Mouse (Mus musculus) bone marrow macrophage, adult 2 months (primary cell): ENCODE data around the gene Txndc17. TPM values are rescaled to one million over a fixed set of nuclear protein-coding genes. Genes with fewer than 3 reads are reported as not detected.
"Not testable (repeated sequence)": the region's sequence is repeated elsewhere in the genome, so short reads cannot be mapped to it uniquely, and the experiment has no call there.

Experiments used
- H3K27ac ChIP-seq: 2 replicates; pipeline ENCODE4 v1.5.1; 2012; ENCODE audit warnings: low read depth, low read length; ENCODE audit not compliant: insufficient read depth
- H3K4me1 ChIP-seq: 2 replicates; pipeline ENCODE4 v1.6.1; 2012; ENCODE audit warnings: low read length; ENCODE audit not compliant: control insufficient read depth, insufficient read depth
- H3K4me3 ChIP-seq: 2 replicates; pipeline ENCODE4 v1.5.1; 2012; ENCODE audit warnings: mild to moderate bottlenecking, low read length, moderate library complexity; ENCODE audit not compliant: insufficient read depth
- CTCF ChIP-seq: IDR thresholded peaks from 2 replicates; pipeline ENCODE4 v1.5.1; 2012; ENCODE audit warnings: low read depth, mild to moderate bottlenecking, low read length, moderate library complexity
- POLR2A ChIP-seq: IDR thresholded peaks from 2 replicates; pipeline ENCODE4 v1.6.1; 2012; ENCODE audit warnings: mild to moderate bottlenecking, low read depth, low read length, borderline replicate concordance
- polyA plus RNA-seq: library from polyadenylated mRNA; stranded (reverse); fragments of >200 nt; gene quantifications from 2 replicates; pipeline ENCODE4 v1.2.4, GENCODE M21; 2012; ENCODE audit not compliant: missing spikeins, insufficient read depth, insufficient read length

Txndc17 gene
- 165 and 168 TPM in 2 replicates for polyA plus RNA-seq

DNA sequence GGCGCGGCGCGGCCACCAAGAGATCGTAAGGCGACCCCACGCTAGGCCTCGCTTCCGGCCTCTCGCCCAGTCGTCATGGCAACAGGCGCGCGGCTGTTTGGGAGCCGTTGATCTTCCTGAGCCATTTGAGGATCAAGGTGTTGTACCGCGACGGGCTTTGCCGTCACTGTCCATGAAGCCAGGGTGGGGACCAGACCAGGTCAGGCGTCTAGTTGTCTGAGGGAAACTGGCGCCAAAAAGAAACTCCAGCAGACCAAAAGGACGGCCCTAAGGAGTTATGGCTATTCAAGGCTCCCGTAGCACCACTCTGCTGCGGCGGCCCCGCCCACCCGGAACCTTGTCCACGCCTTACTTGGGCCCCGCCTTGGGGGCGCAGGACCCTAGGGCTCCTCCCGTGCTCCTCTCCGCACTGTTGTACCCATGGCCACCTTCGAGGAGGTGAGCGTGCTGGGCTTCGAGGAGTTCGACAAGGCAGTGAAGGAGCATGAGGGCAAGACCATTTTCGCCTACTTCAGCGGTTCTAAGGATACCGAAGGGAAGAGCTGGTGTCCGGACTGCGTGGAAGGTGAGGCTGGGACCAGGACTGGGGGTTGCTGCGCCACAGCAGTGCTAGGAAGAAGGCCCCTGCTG, at the start of gene Txndc17, which contains the start of gene 4933427D14Rik:
Gene Txndc17, plus strand, starts transcription at position 344 of the 630 bp plus-strand sequence.
Gene 4933427D14Rik, minus strand, starts transcription at position 256 of the 630 bp plus-strand sequence.
- TF ChIP-seq POLR2A (no peak), CTCF (no peak)
- Histone ChIP-seq H3K4me1 (peaks cover 10% of the 10 kb centered on the region), H3K4me3 (peak within 1 kb of the TSS; percentile 92), H3K27ac (no peak within 1 kb of the TSS)

- TF ChIP-seq POLR2A (no peak), CTCF (no peak)
- Histone ChIP-seq H3K27ac (no peak overlapping the region), H3K4me1 (no peaks in the 10 kb centered on the region), H3K4me3 (no peak overlapping the region)
These were observed 44.1 kb upstream of the Txndc17 start for GRCm38 (mm10) chr11:72163198-72163597.

DNA sequence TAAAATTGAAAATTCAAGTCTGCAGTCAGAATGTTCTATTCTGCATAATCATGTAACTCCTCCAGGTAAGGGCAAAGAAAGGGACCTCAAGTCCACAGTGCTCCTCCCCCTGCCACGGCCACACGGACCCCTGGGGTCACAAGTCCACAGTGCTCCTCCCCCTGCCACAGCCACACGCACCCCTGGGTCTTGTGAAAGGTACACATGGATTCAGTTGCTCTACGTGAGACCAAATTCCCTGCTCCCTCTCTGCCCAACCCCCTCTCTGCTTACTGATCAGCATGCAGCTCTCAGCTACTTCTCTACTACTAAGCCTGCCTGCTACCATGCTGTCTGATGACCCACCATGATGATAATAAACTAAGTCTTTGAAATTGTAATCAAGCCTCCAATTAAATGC, 37.5 kb upstream of the Txndc17 start:
- no peak for TF ChIP-seq POLR2A
- TF ChIP-seq CTCF = no peak
- H3K4me3 ChIP-seq = no peak overlapping the region
- H3K4me1 ChIP-seq = no peaks in the 10 kb centered on the region
- H3K27ac ChIP-seq = no peak overlapping the region

DNA sequence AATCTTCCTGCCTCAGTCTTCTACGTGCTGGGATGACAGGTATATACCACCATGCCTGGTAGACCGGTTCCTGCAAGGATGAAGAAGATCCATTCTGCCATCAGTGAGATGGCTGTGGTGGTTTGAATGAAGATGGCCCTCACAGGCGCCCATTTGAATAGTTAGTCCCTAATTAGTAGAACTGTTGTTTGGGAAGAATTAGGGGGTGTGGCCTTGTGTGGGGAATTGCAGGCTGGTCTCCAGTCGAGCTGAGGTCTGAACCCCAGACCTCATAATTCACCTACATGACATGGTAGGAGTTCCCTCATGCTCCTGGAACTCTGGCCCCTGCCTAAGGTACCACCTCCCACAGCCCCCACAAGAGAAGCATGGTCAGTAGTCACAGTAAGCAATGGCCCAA, 35.4 kb upstream of the Txndc17 start:
- H3K4me3 ChIP-seq, H3K27ac ChIP-seq, H3K4me1 ChIP-seq: not testable (repeated sequence)

- TF ChIP-seq POLR2A (no peak), CTCF (no peak)
- Histone ChIP-seq H3K4me1 (no peaks in the 10 kb centered on the region), H3K4me3 (no peak overlapping the region), H3K27ac (no peak overlapping the region)
These were observed 33.8 kb upstream of the Txndc17 start for GRCm38 (mm10) chr11:72173506-72173905.

DNA sequence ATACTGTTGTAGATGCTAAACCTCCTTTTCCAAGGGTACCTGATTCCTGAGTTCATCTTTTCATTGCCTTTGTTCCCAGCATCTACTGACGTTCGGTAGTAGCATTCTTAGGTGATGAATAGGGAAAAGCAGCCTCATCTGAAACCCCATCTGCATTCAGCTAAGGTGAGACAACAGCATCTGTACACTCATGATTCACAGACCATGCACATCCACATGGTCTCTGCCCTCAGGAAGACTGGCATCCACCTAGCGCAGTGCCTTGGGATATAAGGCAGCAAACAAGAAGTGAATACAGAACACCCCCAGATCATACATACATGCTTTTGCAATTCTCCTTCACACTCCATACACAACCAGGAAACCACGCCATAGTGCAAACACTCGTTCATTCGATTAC, 32.6 kb upstream of the Txndc17 start:
- no peak overlapping the region for H3K4me3 ChIP-seq
- H3K27ac ChIP-seq = no peak overlapping the region
- no peaks in the 10 kb centered on the region for H3K4me1 ChIP-seq
- no peak for TF ChIP-seq CTCF
- no peak for TF ChIP-seq POLR2A

DNA sequence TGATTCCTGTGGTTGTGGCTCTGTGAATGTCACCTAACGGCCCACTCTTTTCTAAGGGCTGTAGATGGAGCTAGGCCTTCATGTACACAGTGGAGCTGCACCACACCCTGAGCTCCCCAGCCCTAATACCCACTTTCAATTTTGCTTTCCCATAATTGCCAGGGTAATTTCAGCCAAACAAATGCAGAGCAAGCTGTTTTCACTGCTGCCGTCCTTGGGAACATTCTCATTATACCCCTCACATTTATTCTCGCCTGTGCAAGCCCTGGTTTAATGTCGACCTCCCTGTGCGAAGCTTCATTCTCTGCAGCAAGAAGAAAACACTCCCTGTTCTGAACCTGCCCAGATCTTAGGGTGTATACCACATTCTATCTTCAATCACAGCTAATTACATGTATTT, 31.4 kb upstream of the Txndc17 start:
- H3K4me3 ChIP-seq = no peak overlapping the region
- no peak overlapping the region for H3K27ac ChIP-seq
- TF ChIP-seq POLR2A (no peak), CTCF (no peak)

DNA sequence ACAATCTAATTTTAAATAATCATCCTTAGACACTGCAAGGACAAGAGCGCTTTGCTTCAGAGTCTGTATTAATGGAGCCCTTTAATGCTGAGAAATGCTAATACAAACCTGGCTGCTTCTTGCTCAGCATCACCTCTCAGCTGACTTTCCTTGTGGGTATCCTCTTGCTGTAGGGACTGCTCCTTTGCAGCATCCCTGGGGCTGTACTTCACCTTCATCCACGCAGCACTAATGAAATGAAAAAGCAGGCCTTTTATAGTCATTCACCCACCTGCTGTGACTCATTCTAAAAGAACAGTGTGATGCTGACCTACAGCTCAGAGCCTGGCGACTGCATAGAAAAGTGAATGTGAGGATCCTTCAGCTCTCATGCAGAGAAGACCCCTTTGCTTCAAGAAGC, 30.8 kb upstream of the Txndc17 start:
- H3K4me3 ChIP-seq = no peak overlapping the region
- no peak for TF ChIP-seq CTCF
- TF ChIP-seq POLR2A = no peak

More for the DNA sequence above, 31.4 kb upstream of the Txndc17 start:
- H3K4me1 ChIP-seq = no peaks in the 10 kb centered on the region

DNA sequence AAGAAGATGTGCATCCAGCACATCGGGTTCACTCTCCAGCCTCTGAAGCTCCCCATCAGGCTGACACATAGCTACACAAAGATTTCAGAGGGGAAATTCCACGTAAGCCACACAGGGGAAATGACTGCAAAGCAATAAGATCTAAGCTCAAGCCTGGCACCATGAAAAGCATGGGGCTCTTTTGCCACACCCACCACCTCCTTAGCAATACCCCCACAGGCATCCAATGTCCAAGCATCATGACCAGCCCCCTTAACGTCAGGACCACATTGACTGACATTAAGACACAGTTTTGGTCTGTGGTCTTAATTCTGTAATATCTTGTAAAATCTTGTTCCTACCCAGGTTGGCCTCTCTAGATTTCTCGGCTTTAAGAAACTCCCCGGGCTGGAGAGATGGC, 26.8 kb upstream of the Txndc17 start:
- H3K27ac ChIP-seq = no peak overlapping the region
- TF ChIP-seq CTCF (no peak), POLR2A (no peak)

More for the DNA sequence above, 30.8 kb upstream of the Txndc17 start:
- Histone ChIP-seq H3K4me1 (no peaks in the 10 kb centered on the region), H3K27ac (no peak overlapping the region)

GRCm38 (mm10) chr11:72181136-72181535, 26.2 kb upstream of the Txndc17 start:
- TF ChIP-seq POLR2A = no peak
- TF ChIP-seq CTCF = no peak
- H3K4me1 ChIP-seq = peaks cover 2% of the 10 kb centered on the region; the same call in 1 of the 2 replicates
- H3K4me3 ChIP-seq = no peak overlapping the region
- no peak overlapping the region for H3K27ac ChIP-seq

More for the DNA sequence above, 26.8 kb upstream of the Txndc17 start:
- peaks cover 2% of the 10 kb centered on the region; the same call in 1 of the 2 replicates for H3K4me1 ChIP-seq
- H3K4me3 ChIP-seq = no peak overlapping the region

- Histone ChIP-seq H3K4me3 (no peak overlapping the region), H3K4me1 (peaks cover 5% of the 10 kb centered on the region), H3K27ac (no peak overlapping the region)
- TF ChIP-seq CTCF (no peak), POLR2A (no peak)
These were observed 23.1 kb upstream of the Txndc17 start for GRCm38 (mm10) chr11:72184252-72184651.

- H3K27ac ChIP-seq = no peak overlapping the region
- TF ChIP-seq CTCF (no peak), POLR2A (no peak)
- peaks cover 3% of the 10 kb centered on the region; the same call in 1 of the 2 replicates for H3K4me1 ChIP-seq
- no peak overlapping the region for H3K4me3 ChIP-seq
These were observed 16.5 kb upstream of the Txndc17 start for GRCm38 (mm10) chr11:72190857-72191256.
